Mouse (Mus musculus) 3T3-L1 (cell line): ENCODE results near the gene Mcts2.

Experiments
- DNase-seq: peaks from one replicate; pipeline ENCODE4 v3.0.0-alpha.2; 2015; ENCODE audit warnings: low read depth, low spot score

The Mcts2 gene

DNA sequence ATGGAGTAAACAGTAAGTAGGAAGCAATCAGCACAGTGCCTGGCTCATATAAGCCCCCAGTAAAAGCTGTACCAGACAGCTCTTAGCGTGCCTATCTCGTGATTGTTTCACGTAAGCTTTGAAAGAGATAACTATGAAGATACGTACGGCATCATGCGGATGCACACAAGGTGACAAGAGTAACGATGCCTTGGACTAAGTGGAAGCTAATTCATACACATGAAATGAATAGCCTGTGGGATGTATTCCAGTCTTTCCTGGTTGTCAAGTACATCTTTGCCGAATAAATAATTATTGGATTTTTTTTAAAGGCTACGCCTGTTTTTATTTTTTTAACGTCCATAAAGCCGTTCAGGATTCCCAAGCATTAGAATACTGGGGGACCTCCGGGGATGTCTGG, 436 bp upstream of the Mcts2 start:
- no peak for DNase-seq

DNA sequence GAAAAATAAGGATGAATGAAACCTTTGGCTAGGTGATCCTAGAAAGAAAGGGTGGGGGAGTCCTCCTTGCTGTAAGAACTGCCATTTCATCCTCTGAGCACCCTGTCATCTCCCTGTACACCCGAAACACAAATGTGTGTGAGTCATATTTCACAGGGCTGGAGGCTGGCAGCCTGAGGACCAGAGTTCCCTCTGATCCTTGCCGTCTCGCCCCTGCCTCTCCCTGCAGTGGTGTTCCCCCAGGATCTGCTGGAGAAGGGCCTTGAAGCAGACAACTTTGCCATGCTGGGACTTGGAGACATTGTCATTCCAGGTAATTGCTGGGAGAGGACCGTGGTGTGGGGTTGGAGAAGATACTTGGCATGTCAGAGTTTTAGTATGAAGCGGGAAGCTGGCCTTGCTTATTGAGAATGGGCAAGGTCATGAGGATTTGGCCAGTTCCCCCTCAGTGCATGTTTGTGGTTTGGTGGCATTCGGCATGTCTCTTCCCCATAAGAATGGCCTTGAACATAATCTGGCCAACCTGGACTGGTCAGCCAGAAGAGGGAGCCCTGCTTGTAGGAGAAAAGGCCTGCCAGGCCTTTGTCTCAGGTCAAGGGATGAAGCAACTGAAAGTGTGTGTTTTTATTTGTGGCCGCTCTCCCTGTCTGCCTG, 4.9 kb downstream of the Mcts2 start:
- DNase-seq, result peak; percentile 85

DNA sequence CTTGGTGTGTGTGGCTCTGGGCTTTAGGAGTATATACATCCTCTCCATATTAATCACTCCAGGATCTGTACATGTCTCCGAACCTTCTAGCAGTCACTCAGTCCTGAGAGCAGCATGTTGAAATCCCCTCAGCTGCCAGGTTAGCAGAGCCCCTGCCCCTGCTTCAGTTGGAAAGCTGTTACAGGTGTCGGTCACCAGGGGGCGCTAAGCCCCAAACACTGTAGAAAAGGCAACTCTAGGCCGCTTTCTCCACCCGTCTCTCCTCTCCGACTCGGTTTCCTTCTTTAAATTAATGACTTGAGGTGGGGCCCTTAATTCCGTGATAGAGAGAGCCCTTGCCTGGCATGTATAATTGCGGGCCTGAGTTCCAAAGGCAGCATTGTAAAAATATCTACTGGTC, 6.4 kb downstream of the Mcts2 start:
- peak; percentile 79 for DNase-seq

DNA sequence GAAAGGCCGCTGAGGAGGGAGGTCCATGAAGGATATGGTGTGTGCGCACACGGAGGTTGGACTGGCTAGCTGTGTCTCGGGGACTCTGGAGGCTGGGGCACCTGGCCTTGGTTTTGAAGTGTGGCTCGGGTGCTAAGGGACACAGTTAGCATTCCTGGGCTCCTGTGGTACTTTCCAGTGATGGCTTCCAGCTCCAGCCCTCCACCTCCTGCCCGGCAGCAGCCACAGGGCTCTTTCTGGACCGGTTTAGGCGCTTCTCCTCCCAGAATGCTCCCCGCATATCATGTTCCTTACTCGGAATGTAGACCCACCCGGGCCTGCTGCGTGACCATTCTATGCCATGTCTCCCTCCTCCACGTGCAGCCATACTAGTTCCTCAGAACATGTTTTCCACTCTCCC, 6.9 kb downstream of the Mcts2 start:
- no peak for DNase-seq

DNA sequence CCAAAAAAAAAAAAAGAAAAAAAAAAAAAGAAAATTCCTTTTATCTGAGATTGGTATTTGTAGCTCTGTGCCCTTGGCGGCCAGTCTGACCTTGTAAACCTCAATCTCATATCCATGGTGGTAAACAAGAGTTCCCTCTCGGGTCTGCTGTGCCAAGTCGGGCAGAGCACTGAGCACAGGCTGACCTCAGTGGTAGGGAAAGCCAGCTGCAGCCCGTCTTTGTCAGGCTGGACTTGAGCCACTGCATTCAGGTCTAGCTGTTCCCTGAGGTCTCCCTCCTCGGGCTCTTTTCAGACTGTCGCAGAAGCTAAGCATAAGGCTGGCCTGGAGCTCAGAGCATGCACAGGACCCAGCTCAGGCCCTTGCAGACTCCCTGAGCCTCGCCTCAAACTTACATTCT, 7.9 kb downstream of the Mcts2 start:
- DNase-seq, result no peak

DNA sequence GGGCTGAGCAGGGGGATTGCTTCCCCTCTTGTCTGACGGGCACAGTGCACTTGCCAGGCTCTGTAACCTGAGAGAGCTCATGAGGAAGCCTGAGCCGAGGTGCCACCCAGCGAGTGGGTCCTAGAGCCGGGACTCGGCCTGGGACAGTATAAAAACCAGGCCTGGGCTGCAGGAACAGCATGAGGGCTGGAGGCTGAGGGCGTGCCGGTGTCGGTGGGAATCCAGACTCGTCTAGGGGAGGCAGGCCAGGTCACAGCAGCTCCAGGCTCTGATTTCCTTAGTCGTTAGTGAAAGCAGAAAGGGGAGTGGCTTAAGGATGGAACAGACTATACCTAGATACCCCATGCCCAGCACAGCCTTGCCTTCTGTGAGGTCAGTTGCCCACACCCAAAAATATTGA, 9.2 kb downstream of the Mcts2 start:
- no peak for DNase-seq

DNA sequence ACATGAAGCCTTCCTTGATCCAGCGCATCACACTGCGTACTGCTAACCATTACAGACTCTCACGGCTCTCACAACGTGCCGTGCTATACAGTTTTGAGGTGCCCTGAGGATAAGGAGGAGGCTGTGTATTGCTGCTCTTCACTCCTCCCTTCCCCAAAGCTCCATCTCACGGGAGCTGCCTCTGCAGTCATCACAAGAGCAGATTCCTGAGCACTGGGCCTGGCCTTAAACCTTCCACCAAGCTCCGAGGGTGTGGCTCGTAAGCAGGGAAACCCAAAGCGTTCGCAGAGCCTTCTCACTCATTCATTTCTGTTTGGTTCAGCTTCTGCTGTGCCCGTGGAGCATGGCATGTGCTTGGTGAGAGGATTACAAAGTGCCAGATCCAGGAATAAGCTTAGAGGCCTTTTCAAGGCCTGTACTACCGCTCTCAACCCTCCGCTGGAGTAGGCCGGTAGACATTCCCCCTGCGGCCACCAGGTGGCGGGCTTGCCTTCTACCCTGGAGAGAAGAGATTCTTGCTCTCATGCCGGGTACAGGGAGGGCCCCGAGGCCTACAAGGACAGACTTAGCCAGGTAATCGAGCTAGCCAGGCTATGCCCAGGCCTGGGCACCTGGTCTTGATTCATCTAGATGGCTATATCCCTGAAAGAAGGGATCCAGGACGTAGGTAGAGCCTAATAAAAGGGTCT, 9.8 kb downstream of the Mcts2 start:
- DNase-seq, result peak; percentile 95

DNA sequence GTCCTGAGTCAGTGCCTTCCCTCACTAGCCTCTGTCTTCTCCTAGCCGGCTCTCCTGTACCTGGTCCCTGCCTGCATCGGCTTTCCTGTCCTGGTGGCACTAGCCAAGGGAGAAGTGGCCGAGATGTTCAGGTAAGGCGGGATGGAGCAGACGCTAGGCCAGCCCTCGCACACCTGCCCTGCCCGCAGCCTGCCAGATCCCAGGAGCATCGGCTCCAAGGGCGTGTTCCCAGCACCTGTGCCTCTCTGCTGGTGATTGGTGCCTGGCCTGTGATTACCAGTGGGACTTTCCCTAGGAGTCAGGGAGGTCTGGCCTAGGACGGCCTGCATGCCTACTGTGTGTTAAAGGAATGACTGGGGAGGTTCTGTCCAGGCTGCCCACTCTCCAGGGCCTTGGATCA, 13.3 kb downstream of the Mcts2 start:
- DNase-seq, result no peak

DNA sequence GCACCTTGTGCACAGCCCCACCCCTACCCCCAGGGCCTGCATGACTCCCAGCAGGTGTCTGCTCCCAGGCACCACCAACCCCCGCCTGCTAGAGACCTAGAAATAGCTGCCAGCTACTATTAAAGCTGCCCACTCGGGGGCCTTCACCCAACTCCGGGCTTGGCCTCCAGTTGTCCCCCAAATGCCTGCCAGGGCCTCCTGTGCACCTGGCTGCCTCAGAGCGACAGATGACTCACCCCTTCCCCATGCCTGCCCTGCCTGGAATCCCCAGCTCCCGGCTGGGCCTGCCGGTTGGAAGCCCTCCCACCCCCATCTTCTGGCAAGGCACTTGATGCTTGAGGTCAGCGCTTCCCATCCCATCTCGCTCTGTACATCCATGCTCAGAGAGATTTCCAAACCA, 13.9 kb downstream of the Mcts2 start:
- no peak for DNase-seq

DNA sequence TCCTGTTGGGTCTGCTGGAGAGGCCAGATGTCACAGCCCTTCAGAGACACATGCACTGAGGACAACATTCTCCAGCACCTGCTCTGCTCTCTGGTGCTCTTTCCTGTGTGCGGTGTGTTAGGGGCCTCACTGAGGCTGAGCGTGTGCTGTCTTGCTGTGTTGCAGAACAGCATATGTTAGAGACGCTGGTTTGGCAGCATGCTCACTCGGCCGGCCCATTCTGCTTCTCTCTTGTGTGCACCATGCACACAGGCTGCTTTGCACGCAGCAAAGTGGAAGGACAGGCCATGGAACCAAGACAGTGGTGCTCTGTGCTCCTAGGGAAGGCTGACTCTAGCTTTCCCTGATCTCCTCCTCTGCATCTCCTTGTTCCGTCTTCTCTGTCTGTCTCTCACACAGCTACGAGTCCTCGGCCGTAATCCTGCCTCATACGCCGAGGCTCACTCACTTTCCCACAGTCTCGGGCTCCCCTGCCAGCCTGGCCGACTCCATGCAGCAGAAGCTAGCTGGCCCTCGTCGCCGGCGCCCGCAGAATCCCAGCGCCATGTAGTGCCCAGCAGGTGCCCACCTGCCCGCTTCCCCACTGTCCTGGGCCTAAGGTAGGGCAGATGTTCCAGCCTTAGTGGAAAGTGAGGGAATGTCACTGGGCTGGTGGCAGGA, 16.9 kb downstream of the Mcts2 start:
- no peak for DNase-seq

DNA sequence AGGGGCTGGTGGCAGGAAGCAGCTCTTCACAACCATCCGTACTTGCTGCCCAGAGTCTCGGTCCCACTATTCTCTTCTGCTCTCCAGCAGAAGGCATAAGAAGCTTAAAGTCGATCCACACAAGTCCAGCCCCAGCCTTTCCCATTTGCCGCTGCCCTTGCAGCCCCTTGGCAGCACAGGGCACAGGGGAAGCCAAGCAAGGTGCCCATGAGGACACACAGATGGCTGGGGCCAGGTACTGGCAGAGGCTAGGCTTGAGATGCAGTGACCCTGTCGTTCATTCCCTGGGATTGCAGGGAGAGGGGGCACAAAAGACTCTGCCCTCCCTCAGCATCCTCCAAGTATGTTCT, 17.4 kb downstream of the Mcts2 start:
- no peak for DNase-seq

DNA sequence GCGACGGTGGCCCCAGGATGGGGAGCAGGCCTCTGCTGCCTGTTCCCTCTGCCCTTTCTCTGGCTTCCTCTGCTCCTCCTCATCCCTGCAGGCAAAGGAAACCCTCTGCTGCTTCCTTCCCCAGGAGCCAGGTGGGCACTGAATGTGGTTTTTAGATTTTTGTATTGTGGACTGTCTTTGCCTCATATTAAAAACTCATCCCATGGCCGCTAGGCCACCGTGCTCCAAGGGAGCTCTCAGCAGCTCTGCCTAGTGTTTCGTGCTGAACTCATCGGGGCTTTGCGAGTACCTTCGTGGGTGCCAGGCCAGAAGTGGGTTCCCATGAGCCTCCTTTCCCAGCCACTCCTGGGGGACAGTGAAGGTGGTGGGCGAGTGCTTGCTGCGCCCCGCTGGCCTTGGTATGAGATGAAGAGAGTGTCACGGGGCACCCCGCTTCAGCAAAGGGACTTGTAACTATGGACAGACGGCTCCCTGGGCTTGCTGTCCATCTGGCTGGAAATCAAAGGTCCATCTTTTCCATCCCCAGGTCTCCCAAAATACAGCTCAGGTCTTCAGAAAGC, 18.1 kb downstream of the Mcts2 start:
- no peak for DNase-seq

DNA sequence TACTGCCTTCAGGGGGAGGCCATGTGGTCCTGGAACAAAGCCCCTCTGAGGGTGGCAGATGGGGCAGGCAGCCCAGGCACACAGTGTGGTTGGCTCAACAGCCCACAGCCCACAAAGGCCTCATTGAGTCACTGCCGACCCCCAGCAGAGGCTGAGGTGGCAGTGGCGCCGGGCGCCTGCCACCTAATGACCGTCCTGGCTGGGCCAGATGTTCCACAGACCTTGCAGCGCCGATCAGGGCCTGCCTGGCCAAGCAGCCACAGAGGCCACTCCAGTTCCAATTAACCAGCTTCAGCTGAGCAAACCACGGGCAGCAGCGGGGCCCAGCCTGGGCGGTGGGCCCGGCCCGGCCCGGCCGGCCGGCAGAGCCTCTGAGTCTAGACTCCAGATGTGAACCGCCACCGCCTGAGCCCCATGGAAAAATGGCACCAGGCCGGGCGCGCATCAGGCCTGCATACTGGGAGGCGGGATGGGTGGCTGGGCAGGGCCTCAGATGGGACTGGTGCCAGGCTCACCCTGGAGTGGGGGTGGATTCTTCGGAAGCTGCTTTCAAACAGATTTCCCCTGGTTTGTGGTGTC, 19.2 kb downstream of the Mcts2 start:
- DNase-seq, result peak; percentile 92

DNA sequence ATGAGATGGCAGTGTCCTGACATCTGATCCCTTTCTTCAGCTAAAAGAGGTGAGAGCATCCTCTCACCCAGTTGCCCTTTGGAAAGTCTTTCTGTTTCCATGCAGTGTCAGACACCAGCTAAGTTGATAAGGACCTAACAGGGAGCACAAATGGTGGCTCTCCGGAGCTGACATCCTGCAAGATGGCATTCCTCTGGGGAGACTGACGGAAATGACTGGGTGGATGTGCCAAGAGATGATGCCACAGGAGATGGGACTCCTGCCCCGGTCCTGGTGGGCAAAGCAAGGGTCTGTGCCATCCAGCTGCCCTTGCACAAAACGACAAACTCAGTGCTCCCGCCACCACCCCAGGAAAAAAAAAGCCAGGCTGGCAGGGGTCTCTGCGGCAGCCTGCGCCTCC, 20.4 kb downstream of the Mcts2 start:
- DNase-seq, result peak; percentile 47

DNA sequence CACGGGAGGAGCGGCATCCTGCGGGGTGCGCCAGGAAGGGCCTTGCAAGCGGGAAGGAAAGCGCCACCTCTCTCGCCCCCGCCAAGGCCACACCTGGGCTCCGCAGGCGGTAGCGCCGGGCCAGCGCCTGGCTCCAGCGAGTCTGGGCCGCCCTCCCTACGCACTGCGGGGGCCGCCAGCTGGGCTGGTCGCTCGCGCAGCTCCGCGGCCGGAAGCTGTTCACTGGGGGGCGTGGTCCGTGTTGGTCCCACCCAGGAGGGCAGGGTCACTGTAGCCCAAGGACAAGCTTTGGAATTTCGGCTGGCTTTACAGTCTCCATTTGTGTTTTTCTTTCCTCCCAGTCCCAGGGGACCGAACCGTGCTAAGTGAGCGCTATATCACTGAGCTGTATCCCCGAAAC, 20.8 kb downstream of the Mcts2 start:
- DNase-seq, result peak; percentile 80

DNA sequence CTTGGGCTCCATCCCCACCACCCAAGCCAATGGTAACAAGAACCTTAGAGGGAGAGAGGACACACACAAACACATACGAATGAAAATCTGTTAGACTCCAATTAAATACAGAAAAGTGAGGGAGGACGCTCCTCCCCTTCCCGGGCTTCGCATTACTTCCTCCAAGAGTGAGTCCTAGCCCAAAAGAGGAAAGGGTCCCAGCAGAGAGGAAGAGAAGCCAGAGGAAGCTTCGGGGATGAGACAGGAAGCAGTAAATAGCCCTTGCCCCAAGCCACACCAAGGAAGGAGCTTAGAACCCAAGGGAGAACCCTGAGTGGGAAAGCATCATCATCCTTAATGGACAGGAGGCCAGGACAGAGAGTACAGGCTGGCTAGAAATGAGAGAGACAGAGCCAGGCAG, 22.2 kb downstream of the Mcts2 start:
- DNase-seq, result no peak

DNA sequence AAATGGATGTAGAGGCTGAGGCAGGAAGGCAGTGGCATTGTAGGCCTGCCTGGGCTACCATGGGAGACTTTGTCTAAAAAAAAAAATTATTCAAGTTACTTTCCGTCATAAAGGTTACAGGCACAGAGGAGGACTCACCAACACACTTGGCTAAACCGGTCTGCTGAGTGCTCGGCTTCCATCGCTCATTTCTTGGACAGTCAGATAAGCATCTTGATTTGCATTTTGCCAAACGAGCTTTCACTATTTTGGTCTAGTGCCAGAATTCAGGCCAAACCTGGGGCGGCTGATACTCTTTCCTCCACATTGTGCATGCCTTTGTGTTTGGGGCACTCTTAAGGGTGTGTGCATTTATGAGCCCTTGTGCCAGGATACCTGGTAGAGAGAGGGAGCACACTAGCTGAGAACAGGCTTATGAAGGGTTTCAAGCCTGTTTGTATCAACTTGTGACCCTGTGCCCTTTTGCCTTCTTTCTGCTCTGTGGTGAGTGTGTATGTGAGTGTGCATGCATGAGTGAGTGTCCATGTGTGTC, 29.5 kb downstream of the Mcts2 start:
- no peak for DNase-seq

DNA sequence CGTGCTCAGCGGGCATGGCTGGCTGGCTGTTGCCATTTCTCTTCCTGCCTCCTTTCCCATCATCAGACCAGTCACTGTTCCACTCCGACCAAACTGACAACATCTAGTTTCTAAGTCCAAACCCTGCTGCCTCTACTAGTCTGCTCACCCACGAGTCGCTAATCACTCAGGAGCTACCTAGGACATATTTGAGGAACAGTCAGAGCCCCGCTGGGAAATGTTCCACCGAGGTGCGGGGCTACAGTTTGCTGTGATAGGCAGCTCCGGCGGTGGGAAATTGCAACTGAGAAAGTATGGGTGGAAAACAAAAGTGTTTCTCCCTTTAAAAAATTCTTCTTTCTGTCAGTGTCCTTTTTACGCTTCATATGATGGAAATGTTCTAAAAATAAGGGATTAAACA, 30.8 kb downstream of the Mcts2 start:
- DNase-seq, result no peak

DNA sequence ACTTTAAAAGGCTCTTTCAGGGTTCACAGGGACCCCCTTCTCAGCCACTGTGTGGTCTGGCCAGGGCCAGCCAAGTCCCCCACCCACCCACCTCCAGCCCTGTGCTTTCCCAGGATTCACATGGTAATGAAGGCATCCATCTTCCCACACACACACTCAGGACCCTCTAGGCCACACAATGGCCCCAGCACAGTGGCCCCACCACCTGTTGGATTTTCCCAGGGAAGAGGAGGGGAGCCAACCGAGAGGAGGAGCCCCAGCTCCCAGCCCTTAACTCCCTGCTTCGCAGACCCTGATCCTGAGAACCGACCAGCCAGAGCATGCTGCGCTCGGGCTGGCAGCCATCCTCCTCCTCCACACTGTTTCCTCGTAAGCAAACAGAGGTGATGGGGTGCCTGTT, 31.2 kb downstream of the Mcts2 start:
- DNase-seq, result no peak

DNA sequence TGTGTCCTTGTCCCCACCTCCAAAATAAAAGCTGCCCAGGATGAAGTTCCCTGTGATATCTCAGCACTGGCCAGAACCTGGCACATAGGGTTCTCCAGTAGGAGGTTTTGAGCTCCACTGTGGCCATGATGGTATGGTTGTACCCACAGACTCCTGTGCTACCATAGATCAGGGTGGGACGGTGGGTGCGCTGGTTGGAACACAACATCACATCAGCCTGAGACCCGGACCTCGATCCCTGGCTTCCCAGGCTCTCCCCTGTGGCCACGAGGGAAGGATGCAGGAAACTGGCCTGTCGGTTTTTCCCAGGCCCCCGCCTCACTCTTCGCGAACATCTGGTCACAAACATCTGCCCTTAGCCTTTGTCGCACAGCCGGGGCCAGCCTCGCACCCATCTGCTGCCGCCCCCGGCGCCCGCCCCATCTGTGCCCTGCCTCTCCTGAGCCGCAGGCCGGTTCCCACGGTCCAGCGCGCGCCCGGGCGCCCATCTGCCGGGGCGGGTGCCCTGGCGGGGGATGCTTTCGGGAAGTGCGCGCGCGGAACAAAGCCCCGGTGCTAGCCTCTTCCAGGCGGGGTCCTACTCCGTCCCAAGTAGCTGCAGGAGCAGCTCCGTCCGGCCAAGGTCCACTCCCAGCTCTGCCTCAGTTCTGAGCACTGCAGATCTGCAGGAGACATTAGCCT, 37.0 kb downstream of the Mcts2 start:
- DNase-seq, result no peak

DNA sequence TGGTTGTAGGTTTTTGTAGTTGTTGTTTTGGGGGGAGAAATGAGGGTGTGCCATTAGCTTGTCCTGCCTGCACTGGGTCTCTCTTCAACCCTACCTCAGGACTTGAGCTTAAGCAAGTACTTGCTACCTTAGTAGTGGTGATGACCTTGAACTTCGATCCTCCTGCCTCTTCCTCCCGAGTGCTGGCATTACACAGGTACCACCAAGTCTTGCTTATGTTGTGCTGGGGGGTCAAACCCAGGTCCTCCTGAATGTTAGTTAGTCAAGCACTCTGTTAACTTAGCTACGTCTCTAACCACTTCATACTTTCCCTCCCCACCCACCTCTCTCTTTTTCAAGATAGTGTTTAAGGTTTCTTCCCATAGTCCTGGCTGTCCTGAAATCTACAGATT, 37.5 kb downstream of the Mcts2 start:
- DNase-seq, result no peak
